Mouse (Mus musculus): Measurements from ENCODE around the gene Slc36a2.

GRCm38 (mm10) chr11:55217418-55217817, 32.5 kb upstream of the Slc36a2 start:
- TF ChIP-seq CTCF (IDR thresholded peaks at IDR 0.05; ENCODE audit: insufficient read depth, low read depth, low read length): no peak
- no peak for TF ChIP-seq POLR2A (IDR thresholded peaks at IDR 0.05; ENCODE audit: insufficient read depth, low read depth, low read length)
